In the genomic region with DNA sequence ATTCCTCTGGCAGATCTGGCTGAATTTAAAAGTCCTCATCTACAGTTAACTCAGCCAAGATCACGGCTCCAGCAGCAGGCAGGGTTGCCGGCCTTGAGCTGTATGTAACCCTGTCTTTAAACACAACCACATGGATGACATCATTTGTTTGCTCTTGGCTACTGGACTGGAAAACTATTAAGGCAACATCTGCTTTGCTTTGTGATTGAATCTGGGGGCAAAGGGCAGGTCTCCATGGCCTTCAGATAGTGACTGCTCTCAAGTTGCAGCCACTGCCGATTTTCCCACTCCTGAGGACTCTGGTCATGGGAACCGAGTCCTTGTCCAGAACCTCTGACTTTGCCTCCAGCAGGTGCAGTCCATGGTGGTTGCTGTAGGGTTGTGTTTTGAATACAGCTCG, we compare ENCODE assay signal across 8 mouse cellular contexts. TPM values are rescaled to one million over a fixed set of nuclear protein-coding genes. Genes with fewer than 3 reads are reported as not detected.
DNase-seq lines count a peak whose midpoint lies in the region; ATAC-seq and TF ChIP-seq lines count a peak whose summit lies in the region.

No protein-coding gene starts in this region.

- ATAC-seq in limb, embryonic 11.5 days (ENCODE audit: insufficient number of reproducible peaks, low FRiP score, low TSS enrichment, low read depth): no peak; the same call in 1 of the 2 replicates
- peak; percentile 87 for ATAC-seq in kidney, embryonic 16.5 days (ENCODE audit: low FRiP score, low TSS enrichment)

- no peak for TF ChIP-seq POLR2A in olfactory bulb, adult 2 months (IDR thresholded peaks at IDR 0.05; ENCODE audit: insufficient read depth, low read depth, low read length)

- no peaks in the 10 kb centered on the region for H3K4me1 ChIP-seq in limb, embryonic 11.5 days (ENCODE audit: control insufficient read depth, insufficient read depth, low read length)
- peaks cover 16% of the 10 kb centered on the region for H3K4me1 ChIP-seq in limb, embryonic 10.5 days
- H3K4me1 ChIP-seq in kidney, embryonic 16.5 days (ENCODE audit: insufficient read depth, low read length): peaks cover 14% of the 10 kb centered on the region
- H3K4me1 ChIP-seq in olfactory bulb, adult 2 months (ENCODE audit: control insufficient read depth, insufficient read depth, low read length): peaks cover 13% of the 10 kb centered on the region

- peak; percentile 34 for DNase-seq in limb, embryonic 11.5 days (ENCODE audit: low spot score)
- no peak for DNase-seq in limb, embryonic 10.5 days (ENCODE audit: low spot score)
- peak; percentile 26 for DNase-seq in gastrocnemius, postnatal 14 days
- DNase-seq in thymus, postnatal 10 days (ENCODE audit: low spot score in 2 of 2): no peak
- DNase-seq in spleen, postnatal 10 days (ENCODE audit: low spot score in 2 of 2): no peak
- no peak for DNase-seq in left cerebral cortex, postnatal 36 days (ENCODE audit: low spot score in 2 of 2)

- H3K36me3 ChIP-seq in limb, embryonic 11.5 days (ENCODE audit: control insufficient read depth, insufficient read depth, low read length): no peaks in the 10 kb centered on the region
- no peaks in the 10 kb centered on the region for H3K36me3 ChIP-seq in limb, embryonic 10.5 days
- no peaks in the 10 kb centered on the region for H3K36me3 ChIP-seq in kidney, embryonic 16.5 days (ENCODE audit: insufficient read depth, low read length)

- intact Hi-C loops in gastrocnemius, postnatal 14 days (cut with DNase I; ENCODE audit: low total_unique reads): no loop called here
- intact Hi-C loops in left cerebral cortex, postnatal 36 days (cut with DNase I): loop anchor here (2.0 kb wide), 1 partner anchor 45 kb away; no protein-coding TSS in a partner anchor

- H3K4me2 ChIP-seq in limb, embryonic 11.5 days (ENCODE audit: low read depth, severe bottlenecking): no peak overlapping the region
- H3K4me2 ChIP-seq in kidney, embryonic 16.5 days (replicated peaks; ENCODE audit: low read depth, low read length): no peak overlapping the region

- no peaks in the 10 kb centered on the region for H3K27me3 ChIP-seq in limb, embryonic 11.5 days (ENCODE audit: control insufficient read depth, insufficient read depth, low read length)
- H3K27me3 ChIP-seq in limb, embryonic 10.5 days (ENCODE audit: low read depth, poor library complexity, severe bottlenecking): no peaks in the 10 kb centered on the region
- H3K27me3 ChIP-seq in kidney, embryonic 16.5 days (ENCODE audit: insufficient read depth, low read length): no peaks in the 10 kb centered on the region

- H3K9me3 ChIP-seq in limb, embryonic 11.5 days (ENCODE audit: control insufficient read depth, low read length): no peaks in the 10 kb centered on the region
- no peaks in the 10 kb centered on the region for H3K9me3 ChIP-seq in limb, embryonic 10.5 days (replicated peaks)
- H3K9me3 ChIP-seq in kidney, embryonic 16.5 days (ENCODE audit: low read length): no peaks in the 10 kb centered on the region

- no peak overlapping the region for H3K27ac ChIP-seq in limb, embryonic 11.5 days (replicated peaks; ENCODE audit: low read depth, low read length)
- no peak overlapping the region for H3K27ac ChIP-seq in limb, embryonic 10.5 days
- H3K27ac ChIP-seq in kidney, embryonic 16.5 days (ENCODE audit: low read length): no peak overlapping the region
- H3K27ac ChIP-seq in olfactory bulb, adult 2 months (ENCODE audit: insufficient read depth, low read depth, low read length): peak overlapping the region; percentile 2; the same call in 1 of the 2 replicates

- 23% methylated on average over 5 of the region's 5 CpGs for WGBS in limb, embryonic 11.5 days
- 37% methylated on average over 5 of the region's 5 CpGs for WGBS in limb, embryonic 10.5 days
- 9% methylated on average over 5 of the region's 5 CpGs for WGBS in kidney, embryonic 16.5 days
- WGBS in olfactory bulb, adult 2 months: 63% methylated on average over 5 of the region's 5 CpGs

- no peak overlapping the region for H3K9ac ChIP-seq in limb, embryonic 11.5 days (ENCODE audit: low read length)
- no peak overlapping the region for H3K9ac ChIP-seq in kidney, embryonic 16.5 days (replicated peaks; ENCODE audit: low read length)

- no peak for TF ChIP-seq CTCF in olfactory bulb, adult 2 months (IDR thresholded peaks at IDR 0.05; ENCODE audit: insufficient read depth, low read depth, low read length)

- H3K4me3 ChIP-seq in limb, embryonic 11.5 days (ENCODE audit: low read depth, low read length): no peak overlapping the region
- no peak overlapping the region for H3K4me3 ChIP-seq in limb, embryonic 10.5 days
- H3K4me3 ChIP-seq in kidney, embryonic 16.5 days (ENCODE audit: low read length): no peak overlapping the region
- no peak overlapping the region for H3K4me3 ChIP-seq in olfactory bulb, adult 2 months (ENCODE audit: insufficient read depth, low read depth, low read length)

RNA-seq across cellular contexts. Expression of a gene that starts 50.4 kb away (rescaled TPM):
- 28.1 and 32.5 TPM in 2 replicates for polyA plus RNA-seq in limb, embryonic 11.5 days (2014; fragmentation: Nextera tagmentation; extraction: Ambion mirVana)
- polyA plus RNA-seq in limb, embryonic 10.5 days (2016; fragmentation: Nextera tagmentation; extraction: Ambion mirVana): 17.1 and 21.3 TPM in 2 replicates
- total RNA-seq in gastrocnemius, postnatal 14 days (2021): 10 to 100 TPM; 27.4 to 33.3 TPM
- polyA plus RNA-seq in kidney, embryonic 16.5 days (2015; fragmentation: Nextera tagmentation; extraction: Ambion mirVana): 18.8 and 23.1 TPM in 2 replicates
- 36.5 TPM in 1 of 2 replicates, not detected in the other for polyA plus RNA-seq in olfactory bulb, adult 2 months (2012; ENCODE audit: insufficient read depth, insufficient read length, low replicate concordance, missing spikeins)
- total RNA-seq in left cerebral cortex, postnatal 36 days (2021): 100 to 1,000 TPM; 168 to 208 TPM

Comparison
In these comparisons a context has a peak if more than half of its experiments do, and no peak if none do; other contexts are left out.
1. DNase-seq: peak in limb, embryonic 11.5 days (single experiment) and gastrocnemius, postnatal 14 days (single experiment); none in limb, embryonic 10.5 days (single experiment), thymus, postnatal 10 days (0 of 2), spleen, postnatal 10 days (0 of 2) and left cerebral cortex, postnatal 36 days (0 of 2).